Mouse (Mus musculus) forebrain, embryonic 16.5 days (tissue): ENCODE data around the gene Rps6ka4. TPM values are rescaled to one million over a fixed set of nuclear protein-coding genes. Genes with fewer than 3 reads are reported as not detected.
A peak's percentile ranks its signal among the peaks of the same experiment; 100 is the strongest.

Experiments
- ATAC-seq: fragments of 200-750 bp; cut with Nextera tagmentation; 2 replicates; pipeline ENCODE4 v1.8.0; 2017; ENCODE audit warnings: mild to moderate bottlenecking, moderate library complexity
- H3K27ac ChIP-seq: fragments of 300-500 bp; sonication (generic); 2 replicates; pipeline ENCODE4 v1.5.1; 2014; ENCODE audit warnings: low read length, control low read depth
- H3K27me3 ChIP-seq: fragments of 300-500 bp; sonication (generic); replicated peaks from 2 replicates; pipeline ENCODE4 v1.6.1; 2014; ENCODE audit warnings: low read length; ENCODE audit not compliant: control insufficient read depth, insufficient read depth
- H3K36me3 ChIP-seq: fragments of 300-500 bp; sonication (generic); 2 replicates; pipeline ENCODE4 v1.6.1; 2014; ENCODE audit not compliant: control insufficient read depth, insufficient read depth
- H3K4me1 ChIP-seq: fragments of 300-500 bp; sonication (generic); replicated peaks from 2 replicates; pipeline ENCODE4 v1.6.1; 2014; ENCODE audit warnings: low read length; ENCODE audit not compliant: control insufficient read depth, insufficient read depth
- H3K4me2 ChIP-seq: fragments of 300-500 bp; sonication (generic); 2 replicates; pipeline ENCODE4 v1.6.1; 2014; ENCODE audit warnings: mild to moderate bottlenecking, low read length, control low read depth
- H3K4me3 ChIP-seq: fragments of 300-500 bp; sonication (generic); replicated peaks from 2 replicates; pipeline ENCODE4 v1.5.1; 2014; ENCODE audit warnings: mild to moderate bottlenecking, low read length, control low read depth
- H3K9ac ChIP-seq: fragments of 300-500 bp; sonication (generic); replicated peaks from 2 replicates; pipeline ENCODE4 v1.6.1; 2014; ENCODE audit warnings: low read depth, low read length, control low read depth
- H3K9me3 ChIP-seq: fragments of 300-500 bp; sonication (generic); 2 replicates; pipeline ENCODE4 v1.6.1; 2016; ENCODE audit warnings: low read length; ENCODE audit not compliant: control insufficient read depth
- WGBS: fragments of 180-500 bp; shearing (Covaris S2); extraction: QIAGEN DNeasy Blood & Tissue Kit; methylation state at CpG from one replicate; pipeline ENCODE4 v1.1.7; 2014; 5-methylcytosine and 5-hydroxymethylcytosine counted together
- polyA plus RNA-seq: library from polyadenylated mRNA; unstranded; fragments of >200 nt; fragmentation: Nextera tagmentation; extraction: Ambion mirVana; gene quantifications from 2 replicates; pipeline ENCODE4 v1.2.1, GENCODE M21; 2015

The Rps6ka4 gene
- polyA plus RNA-seq, 1 experiment from 2014 or later, result 9.7 TPM

GRCm38 (mm10) chr19:6860706-6861105, 20.3 kb upstream of the Rps6ka4 start:
- no peak overlapping the region for H3K27ac ChIP-seq
- no peaks in the 10 kb centered on the region for H3K9me3 ChIP-seq
- WGBS, result 88% methylated on average over 6 of the region's 6 CpGs
- no peak overlapping the region for H3K9ac ChIP-seq
- H3K4me3 ChIP-seq, result no peak overlapping the region
- H3K4me2 ChIP-seq, result no peak overlapping the region
- H3K4me1 ChIP-seq, result no peaks in the 10 kb centered on the region
- no peak for ATAC-seq
- no peaks in the 10 kb centered on the region for H3K36me3 ChIP-seq
- H3K27me3 ChIP-seq, result no peaks in the 10 kb centered on the region

- WGBS, result 85% methylated on average over 3 of the region's 3 CpGs
Observed at GRCm38 (mm10) chr19:6859971-6860370, 19.5 kb upstream of the Rps6ka4 start.

GRCm38 (mm10) chr19:6859032-6859651, 18.7 kb upstream of the Rps6ka4 start:
- Histone ChIP-seq H3K27me3 (0 out of 2 replicates have a peak, but pooled peaks cover 2% of the 10 kb centered on the region), H3K4me1 (peaks cover 6% of the 10 kb centered on the region), H3K4me3 (no peak overlapping the region), H3K4me2 (no peak overlapping the region), H3K36me3 (no peaks in the 10 kb centered on the region), H3K27ac (no peak overlapping the region), H3K9ac (no peak overlapping the region), H3K9me3 (no peaks in the 10 kb centered on the region)
- no peak for ATAC-seq
- WGBS, result 74% methylated on average over 2 of the region's 2 CpGs

More at GRCm38 (mm10) chr19:6859971-6860370, 19.5 kb upstream of the Rps6ka4 start:
- Histone ChIP-seq H3K36me3 (no peaks in the 10 kb centered on the region), H3K9ac (no peak overlapping the region), H3K4me2 (no peak overlapping the region), H3K4me1 (peaks cover 4% of the 10 kb centered on the region), H3K9me3 (no peaks in the 10 kb centered on the region), H3K27me3 (no peaks in the 10 kb centered on the region), H3K27ac (no peak overlapping the region), H3K4me3 (no peak overlapping the region)
- ATAC-seq, result no peak

GRCm38 (mm10) chr19:6858031-6858430, 17.6 kb upstream of the Rps6ka4 start, which contains the start of gene Ccdc88b:
Gene Ccdc88b (minus strand): TSS chr19:6858211.
- no peak for ATAC-seq
- H3K27me3 ChIP-seq, result 0 out of 2 replicates have a peak, but pooled peaks cover 2% of the 10 kb centered on the region
- no peak within 1 kb of the TSS for H3K9ac ChIP-seq
- no peaks in the 10 kb centered on the region for H3K36me3 ChIP-seq
- H3K4me2 ChIP-seq, result no peak within 1 kb of the TSS
- no peak within 1 kb of the TSS for H3K4me3 ChIP-seq
- H3K9me3 ChIP-seq, result no peaks in the 10 kb centered on the region
- 77% methylated on average over 7 of the region's 7 CpGs for WGBS
- no peak within 1 kb of the TSS for H3K27ac ChIP-seq
- peaks cover 6% of the 10 kb centered on the region for H3K4me1 ChIP-seq

- Histone ChIP-seq H3K4me3 (no peak overlapping the region), H3K9me3 (no peaks in the 10 kb centered on the region), H3K36me3 (no peaks in the 10 kb centered on the region), H3K9ac (no peak overlapping the region), H3K4me1 (peaks cover 6% of the 10 kb centered on the region), H3K4me2 (no peak overlapping the region), H3K27me3 (0 out of 2 replicates have a peak, but pooled peaks cover 2% of the 10 kb centered on the region), H3K27ac (no peak overlapping the region)
- no peak for ATAC-seq
- 74% methylated on average over 9 of the region's 9 CpGs for WGBS
Observed at GRCm38 (mm10) chr19:6857391-6858005, 17.1 kb upstream of the Rps6ka4 start.

GRCm38 (mm10) chr19:6857003-6857360, 16.5 kb upstream of the Rps6ka4 start:
- 0 out of 2 replicates have a peak, but pooled peaks cover 2% of the 10 kb centered on the region for H3K27me3 ChIP-seq
- no peak for ATAC-seq
- H3K27ac ChIP-seq, result no peak overlapping the region
- H3K9ac ChIP-seq, result no peak overlapping the region
- H3K4me3 ChIP-seq, result no peak overlapping the region
- no peaks in the 10 kb centered on the region for H3K36me3 ChIP-seq
- WGBS, result 40% methylated on average over 3 of the region's 3 CpGs
- no peaks in the 10 kb centered on the region for H3K9me3 ChIP-seq
- H3K4me1 ChIP-seq, result peaks cover 6% of the 10 kb centered on the region
- no peak overlapping the region for H3K4me2 ChIP-seq

GRCm38 (mm10) chr19:6856281-6857002, 16.0 kb upstream of the Rps6ka4 start:
- H3K36me3 ChIP-seq, result no peaks in the 10 kb centered on the region
- no peak overlapping the region for H3K4me3 ChIP-seq
- H3K9me3 ChIP-seq, result no peaks in the 10 kb centered on the region
- ATAC-seq, result peak; percentile 67
- H3K27ac ChIP-seq, result no peak overlapping the region
- H3K27me3 ChIP-seq, result 0 out of 2 replicates have a peak, but pooled peaks cover 2% of the 10 kb centered on the region
- H3K4me1 ChIP-seq, result peaks cover 6% of the 10 kb centered on the region
- no peak overlapping the region for H3K9ac ChIP-seq
- WGBS, result 34% methylated on average over 12 of the region's 12 CpGs
- H3K4me2 ChIP-seq, result no peak overlapping the region

- WGBS, result 11% methylated on average over 38 of the region's 38 CpGs
- Histone ChIP-seq H3K9me3 (no peaks in the 10 kb centered on the region), H3K4me3 (no peak overlapping the region; the same call in 1 of the 2 replicates), H3K4me2 (peak overlapping the region; percentile 40), H3K27me3 (0 out of 2 replicates have a peak, but pooled peaks cover 2% of the 10 kb centered on the region), H3K9ac (no peak overlapping the region), H3K36me3 (no peaks in the 10 kb centered on the region), H3K4me1 (peaks cover 6% of the 10 kb centered on the region), H3K27ac (no peak overlapping the region)
- peak; percentile 73 for ATAC-seq
Observed at GRCm38 (mm10) chr19:6855225-6856031, 15.0 kb upstream of the Rps6ka4 start.
